Mouse (Mus musculus): ENCODE measurements at regions not wholly inside any gene's neighbourhood (a gene's known extent, or its start where the extent isn't known, plus 50 kb on each side); places are given as distances from the start of the nearest gene placed in this dataset.

DNA sequence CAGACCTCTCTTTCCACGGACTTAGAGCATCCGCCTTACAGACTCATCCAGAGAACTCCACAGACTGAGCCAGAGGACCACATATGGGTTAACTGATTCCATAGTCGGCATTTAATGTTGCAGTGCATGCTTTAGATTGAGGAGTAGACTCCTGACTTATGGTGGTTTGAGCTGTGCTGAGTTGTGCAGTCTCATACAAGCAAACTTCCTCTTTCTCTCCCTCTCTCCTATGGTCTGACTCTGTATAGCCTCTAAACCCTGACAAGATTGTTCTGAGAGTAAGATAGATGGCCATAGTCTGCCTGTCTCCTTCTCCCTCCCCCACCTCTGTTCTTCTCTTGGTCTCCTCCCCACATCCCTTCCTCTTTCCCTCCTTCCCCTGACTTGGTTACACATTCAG lies 616.0 kb downstream of the Ryr2 start:
- H3K27me3 ChIP-seq (ENCODE audit: insufficient read depth, low read length): no peaks in the 10 kb centered on the region
- 83% methylated on average over 3 of the region's 3 CpGs for WGBS
- H3K4me3 ChIP-seq (replicated peaks; ENCODE audit: low read depth, low read length): no peak overlapping the region
- no peak overlapping the region for H3K4me2 ChIP-seq (ENCODE audit: low read length)
- DNase-seq (ENCODE audit: low spot score) (no peak), ATAC-seq (replicated peaks; ENCODE audit: low FRiP score, low read depth) (no peak)
- TF ChIP-seq CTCF (IDR thresholded peaks at IDR 0.05; ENCODE audit: low read depth): no peak
- H3K4me1 ChIP-seq (replicated peaks; ENCODE audit: insufficient read depth, low read length): no peaks in the 10 kb centered on the region
- no peaks in the 10 kb centered on the region for H3K9me3 ChIP-seq (replicated peaks; ENCODE audit: low read length)
- H3K9ac ChIP-seq (ENCODE audit: low read depth, low read length): no peak overlapping the region
- no peaks in the 10 kb centered on the region for H3K36me3 ChIP-seq (ENCODE audit: insufficient read depth, low read length)
- no peak overlapping the region for H3K27ac ChIP-seq

DNA sequence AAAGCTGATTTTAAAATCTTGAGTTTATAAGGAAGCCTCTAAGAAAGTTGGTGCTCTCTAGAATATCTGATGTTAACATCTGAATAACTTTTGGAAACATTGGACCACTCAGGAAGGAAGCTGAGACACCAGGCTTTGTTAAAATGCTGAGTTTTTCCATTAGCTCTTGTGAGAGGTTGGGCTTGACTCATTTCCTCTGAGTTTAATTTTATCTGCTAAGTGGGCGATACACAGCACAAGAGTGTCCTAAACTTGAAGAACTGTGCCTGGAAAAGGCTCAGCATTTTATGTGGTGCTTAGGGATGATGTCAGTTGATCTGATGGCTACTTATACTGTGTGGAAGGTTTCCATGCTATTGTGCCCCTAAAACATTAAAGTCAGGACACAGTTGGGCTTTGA lies 623.6 kb downstream of the Ryr2 start:
- ATAC-seq (replicated peaks; ENCODE audit: low FRiP score, low read depth) (no peak), DNase-seq (ENCODE audit: low spot score) (peak; percentile 38)
- WGBS: 53% methylated on average over 1 of the region's 1 CpGs

DNA sequence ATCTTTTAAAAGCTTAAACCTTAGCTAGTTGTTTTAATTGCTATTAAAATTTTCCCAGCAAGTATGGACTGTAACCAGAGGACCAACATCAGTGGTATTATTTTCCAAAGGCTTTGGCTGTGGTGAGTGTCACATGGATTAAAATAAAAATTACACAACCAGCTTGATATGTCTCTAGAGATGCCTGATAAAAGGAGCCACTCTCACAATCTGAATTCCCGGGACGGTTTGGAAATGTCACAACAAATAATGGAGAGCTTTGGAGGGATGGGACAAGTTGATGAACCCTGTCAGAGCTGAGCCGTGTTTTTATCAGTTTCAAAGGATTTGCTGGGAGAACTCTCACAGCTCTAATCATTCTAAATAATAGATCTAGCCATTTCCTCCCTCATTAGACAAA lies 624.0 kb downstream of the Ryr2 start:
- H3K4me1 ChIP-seq (replicated peaks; ENCODE audit: insufficient read depth, low read length): no peaks in the 10 kb centered on the region
- no peak overlapping the region for H3K4me3 ChIP-seq (replicated peaks; ENCODE audit: low read depth, low read length)
- DNase-seq (ENCODE audit: low spot score): no peak
- H3K9ac ChIP-seq (ENCODE audit: low read depth, low read length): no peak overlapping the region
- ATAC-seq (replicated peaks; ENCODE audit: low FRiP score, low read depth): no peak
- 66% methylated on average over 3 of the region's 3 CpGs for WGBS
- no peak overlapping the region for H3K27ac ChIP-seq
- no peaks in the 10 kb centered on the region for H3K36me3 ChIP-seq (ENCODE audit: insufficient read depth, low read length)
- no peak for TF ChIP-seq CTCF (IDR thresholded peaks at IDR 0.05; ENCODE audit: low read depth)
- no peak overlapping the region for H3K4me2 ChIP-seq (ENCODE audit: low read length)
- no peaks in the 10 kb centered on the region for H3K9me3 ChIP-seq (replicated peaks; ENCODE audit: low read length)
- no peaks in the 10 kb centered on the region for H3K27me3 ChIP-seq (ENCODE audit: insufficient read depth, low read length)

More for the DNA sequence above, 623.6 kb downstream of the Ryr2 start:
- Histone ChIP-seq H3K9ac (ENCODE audit: low read depth, low read length) (no peak overlapping the region), H3K9me3 (replicated peaks; ENCODE audit: low read length) (no peaks in the 10 kb centered on the region), H3K4me3 (replicated peaks; ENCODE audit: low read depth, low read length) (no peak overlapping the region), H3K27ac (no peak overlapping the region), H3K27me3 (ENCODE audit: insufficient read depth, low read length) (no peaks in the 10 kb centered on the region), H3K4me1 (replicated peaks; ENCODE audit: insufficient read depth, low read length) (no peaks in the 10 kb centered on the region), H3K4me2 (ENCODE audit: low read length) (no peak overlapping the region), H3K36me3 (ENCODE audit: insufficient read depth, low read length) (no peaks in the 10 kb centered on the region)
- TF ChIP-seq CTCF (IDR thresholded peaks at IDR 0.05; ENCODE audit: low read depth): no peak

DNA sequence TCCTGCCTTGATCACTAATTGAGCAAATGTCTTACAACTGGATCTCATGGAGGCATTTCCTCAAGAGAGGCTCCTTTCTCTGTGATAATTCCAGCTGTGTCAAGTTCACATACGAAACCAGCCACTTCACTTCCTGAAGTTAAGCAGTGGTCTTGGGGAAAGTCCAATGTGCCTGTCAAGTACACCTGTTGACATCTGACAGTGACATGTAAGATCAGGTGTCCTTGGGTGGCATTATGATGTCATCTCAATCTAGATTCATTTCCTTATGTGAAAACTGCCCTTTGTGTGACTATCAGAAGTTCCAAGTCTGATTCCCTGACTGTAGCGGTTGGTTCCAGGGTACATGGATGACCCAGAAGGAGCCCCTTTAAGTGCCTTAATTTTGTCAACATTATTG lies 646.5 kb downstream of the Ryr2 start:
- Histone ChIP-seq H3K9me3 (replicated peaks; ENCODE audit: low read length) (no peaks in the 10 kb centered on the region), H3K4me2 (ENCODE audit: low read length) (no peak overlapping the region), H3K4me1 (replicated peaks; ENCODE audit: insufficient read depth, low read length) (no peaks in the 10 kb centered on the region), H3K36me3 (ENCODE audit: insufficient read depth, low read length) (no peaks in the 10 kb centered on the region), H3K27ac (no peak overlapping the region), H3K9ac (ENCODE audit: low read depth, low read length) (no peak overlapping the region), H3K4me3 (replicated peaks; ENCODE audit: low read depth, low read length) (no peak overlapping the region), H3K27me3 (ENCODE audit: insufficient read depth, low read length) (no peaks in the 10 kb centered on the region)
- no peak for TF ChIP-seq CTCF (IDR thresholded peaks at IDR 0.05; ENCODE audit: low read depth)
- WGBS: 85% methylated on average over 2 of the region's 2 CpGs
- DNase-seq (ENCODE audit: low spot score) (no peak), ATAC-seq (replicated peaks; ENCODE audit: low FRiP score, low read depth) (no peak)

DNA sequence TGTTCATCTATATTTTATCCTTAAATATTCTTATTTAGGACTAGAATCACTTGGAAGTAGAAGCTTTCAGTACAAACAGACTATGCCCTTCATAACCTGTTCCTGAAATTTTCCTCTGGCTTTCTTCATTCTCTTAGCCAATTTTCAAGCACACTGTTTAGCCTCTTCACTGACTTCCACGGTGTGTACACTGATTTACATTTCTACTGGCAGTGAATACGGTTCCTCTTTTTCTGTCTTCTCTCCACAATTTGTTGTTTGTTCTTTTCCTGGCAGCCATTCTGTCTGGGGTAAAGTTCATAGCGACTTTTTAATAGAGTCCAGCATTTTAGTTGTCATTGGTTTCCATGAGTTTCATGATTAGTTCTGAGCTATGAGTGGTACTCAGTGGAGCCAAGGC lies 651.6 kb downstream of the Ryr2 start:
- WGBS: 63% methylated on average over 3 of the region's 3 CpGs
- no peak for TF ChIP-seq CTCF (IDR thresholded peaks at IDR 0.05; ENCODE audit: low read depth)
- no peaks in the 10 kb centered on the region for H3K9me3 ChIP-seq (replicated peaks; ENCODE audit: low read length)
- DNase-seq (ENCODE audit: low spot score) (no peak), ATAC-seq (replicated peaks; ENCODE audit: low FRiP score, low read depth) (no peak)
- no peaks in the 10 kb centered on the region for H3K4me1 ChIP-seq (replicated peaks; ENCODE audit: insufficient read depth, low read length)
- H3K36me3 ChIP-seq (ENCODE audit: insufficient read depth, low read length): no peaks in the 10 kb centered on the region
- no peak overlapping the region for H3K4me3 ChIP-seq (replicated peaks; ENCODE audit: low read depth, low read length)
- no peak overlapping the region for H3K27ac ChIP-seq
- H3K9ac ChIP-seq (ENCODE audit: low read depth, low read length): no peak overlapping the region
- H3K4me2 ChIP-seq (ENCODE audit: low read length): no peak overlapping the region
- H3K27me3 ChIP-seq (ENCODE audit: insufficient read depth, low read length): no peaks in the 10 kb centered on the region

DNA sequence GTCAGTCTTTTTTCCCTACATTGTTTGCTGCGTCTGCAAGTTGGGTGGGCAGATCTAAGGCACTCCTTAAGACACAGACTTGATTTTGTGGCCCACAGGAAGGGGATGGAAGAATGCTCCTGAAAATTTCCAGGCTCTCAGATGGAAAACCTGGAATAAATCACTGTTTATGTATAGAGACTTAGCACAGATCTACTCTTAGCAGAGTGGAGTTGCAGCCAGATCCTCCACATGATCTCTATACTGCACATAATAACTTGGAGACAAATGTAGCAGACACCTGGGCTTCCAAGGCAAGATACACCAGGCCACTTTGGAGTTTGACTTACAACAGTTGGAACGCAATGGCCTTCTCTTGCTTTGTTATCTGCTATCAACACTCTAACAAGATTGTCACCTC lies 654.3 kb downstream of the Ryr2 start:
- no peaks in the 10 kb centered on the region for H3K9me3 ChIP-seq (replicated peaks; ENCODE audit: low read length)
- H3K4me1 ChIP-seq (replicated peaks; ENCODE audit: insufficient read depth, low read length): no peaks in the 10 kb centered on the region
- no peaks in the 10 kb centered on the region for H3K36me3 ChIP-seq (ENCODE audit: insufficient read depth, low read length)
- no peaks in the 10 kb centered on the region for H3K27me3 ChIP-seq (ENCODE audit: insufficient read depth, low read length)
- 64% methylated on average over 2 of the region's 2 CpGs for WGBS
- H3K9ac ChIP-seq (ENCODE audit: low read depth, low read length): no peak overlapping the region
- H3K27ac ChIP-seq: no peak overlapping the region
- H3K4me3 ChIP-seq (replicated peaks; ENCODE audit: low read depth, low read length): no peak overlapping the region
- DNase-seq (ENCODE audit: low spot score) (no peak), ATAC-seq (replicated peaks; ENCODE audit: low FRiP score, low read depth) (no peak)
- H3K4me2 ChIP-seq (ENCODE audit: low read length): no peak overlapping the region
- TF ChIP-seq CTCF (IDR thresholded peaks at IDR 0.05; ENCODE audit: low read depth): no peak
